ENCODE assay signal across 12 mouse cellular contexts in the genomic region with DNA sequence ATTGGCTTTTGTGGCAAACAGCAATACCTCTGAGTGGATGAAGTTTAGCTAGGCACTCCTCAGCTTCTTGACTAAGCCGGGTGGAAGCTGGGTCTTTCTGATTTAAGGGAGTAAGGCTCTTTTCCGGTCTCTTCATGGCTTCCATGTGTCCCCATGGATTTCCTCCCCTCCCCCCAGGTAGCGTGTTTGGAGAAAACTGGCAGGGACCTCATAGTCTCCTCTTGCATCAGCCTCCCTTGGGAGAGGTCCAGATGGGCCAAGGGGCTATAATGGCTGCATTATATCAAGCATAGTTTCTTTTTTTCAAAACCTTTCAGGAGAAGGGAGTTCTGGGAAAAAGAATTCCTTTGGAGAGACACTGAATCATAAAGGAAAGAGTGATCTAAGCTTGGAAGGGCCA. TPM values are rescaled to one million over a fixed set of nuclear protein-coding genes. Genes with fewer than 3 reads are reported as not detected.
DNase-seq lines count a peak whose midpoint lies in the region; ATAC-seq and TF ChIP-seq lines count a peak whose summit lies in the region.
"Had no signal": no experiment of that assay in that cellular context is flagged by ENCODE, and none has a peak within 500 bp of the region (broad histone marks: within the 10 kb centered on the region; RNA-seq: fewer than 3 reads in every experiment).

No protein-coding gene starts in this region.

- ATAC-seq in kidney, embryonic 14.5 days (ENCODE audit: low FRiP score, low TSS enrichment): no peak

- TF ChIP-seq EP300 in MEL (IDR thresholded peaks at IDR 0.05; ENCODE audit: low read depth in 1 of 2, low read length in 2 of 2): no peak

- intact Hi-C loops in left cerebral cortex, postnatal 14 days (cut with DNase I): no loop called here

- DNase-seq in kidney, adult 11 months: no peak
- no peak for DNase-seq in MEL (ENCODE audit: low read depth, low spot score)
- peak; percentile 71 for DNase-seq in kidney, postnatal 10 days
- DNase-seq in right cerebral cortex, postnatal 10 days (ENCODE audit: low spot score in 2 of 2): no peak
- DNase-seq in left cerebral cortex, postnatal 14 days (ENCODE audit: low spot score in 2 of 2): no peak
- DNase-seq: cerebellum, adult 9-11 months; midbrain, embryonic 14.5 days; right cerebral cortex, postnatal 4 days; thymus, postnatal 25 days had no signal

- 49% methylated on average over 3 of the region's 3 CpGs for WGBS in kidney, embryonic 14.5 days
- 72% methylated on average over 3 of the region's 3 CpGs for WGBS in bone marrow, adult 2 months

- peak overlapping the region; percentile 7; the same call in 1 of the 2 replicates for H3K27ac ChIP-seq in kidney, embryonic 14.5 days (ENCODE audit: low read depth, low read length)
- H3K27ac ChIP-seq in MEL (ENCODE audit: control insufficient read depth, low read depth, low read length): peak overlapping the region; percentile 32
- peak overlapping the region; percentile 40; the same call in 1 of the 2 replicates for H3K27ac ChIP-seq in bone marrow, adult 2 months (ENCODE audit: control insufficient read depth, insufficient read depth, low read depth, low read length, poor library complexity)

- TF ChIP-seq CTCF in MEL (IDR thresholded peaks at IDR 0.05 in 2 of 3, conservative IDR thresholded peaks at IDR 0.05 in 1 of 3; ENCODE audit: control insufficient read depth in 1 of 3, insufficient read depth in 1 of 3, low read depth in 2 of 3, low read length in 3 of 3, poor library complexity in 1 of 3, severe bottlenecking in 1 of 3): no peak
- no peak for TF ChIP-seq CTCF in bone marrow, adult 2 months (IDR thresholded peaks at IDR 0.05; ENCODE audit: control insufficient read depth, insufficient read depth, low read length)

- H3K4me2 ChIP-seq in kidney, embryonic 14.5 days (replicated peaks; ENCODE audit: low read depth, low read length): no peak overlapping the region

- no peaks in the 10 kb centered on the region for H3K9me3 ChIP-seq in kidney, embryonic 14.5 days (ENCODE audit: control insufficient read depth, low read length)
- no peaks in the 10 kb centered on the region for H3K9me3 ChIP-seq in MEL (replicated peaks; ENCODE audit: insufficient read depth, low read length)

- no peaks in the 10 kb centered on the region for H3K27me3 ChIP-seq in kidney, embryonic 14.5 days (ENCODE audit: control insufficient read depth, insufficient read depth, low read length)
- no peaks in the 10 kb centered on the region for H3K27me3 ChIP-seq in MEL (ENCODE audit: control insufficient read depth in 1 of 2, insufficient read depth in 2 of 2, low read length in 2 of 2)

- H3K79me2 ChIP-seq in MEL (ENCODE audit: control insufficient read depth, insufficient read depth, low read length, poor library complexity): no peaks in the 10 kb centered on the region

- no peak for TF ChIP-seq RAD21 in MEL (IDR thresholded peaks at IDR 0.05; ENCODE audit: low read depth, low read length)

- peaks cover 7% of the 10 kb centered on the region for H3K4me1 ChIP-seq in kidney, embryonic 14.5 days (ENCODE audit: control insufficient read depth, insufficient read depth, low read length)
- H3K4me1 ChIP-seq in MEL (ENCODE audit: control insufficient read depth in 1 of 2, insufficient read depth in 2 of 2, low read length in 2 of 2): peaks cover 45 to 53% of the 10 kb centered on the region in 2 experiments
- peaks cover 6% of the 10 kb centered on the region; the same call in 1 of the 2 replicates for H3K4me1 ChIP-seq in bone marrow, adult 2 months (ENCODE audit: control insufficient read depth, insufficient read depth, low read length)

- H3K9ac ChIP-seq in kidney, embryonic 14.5 days (ENCODE audit: low read depth, low read length): no peak overlapping the region
- H3K9ac ChIP-seq in MEL (ENCODE audit: control insufficient read depth, low read depth, low read length, poor library complexity, severe bottlenecking): no peak overlapping the region

- H3K4me3 ChIP-seq in kidney, embryonic 14.5 days (ENCODE audit: low read length): no peak overlapping the region
- no peak overlapping the region for H3K4me3 ChIP-seq in MEL (ENCODE audit: control insufficient read depth in 1 of 2, insufficient read depth in 1 of 2, low read depth in 2 of 2, low read length in 2 of 2)
- H3K4me3 ChIP-seq in bone marrow, adult 2 months (replicated peaks; ENCODE audit: control insufficient read depth, low read depth, low read length): no peak overlapping the region
- H3K4me3 ChIP-seq: erythroblast, embryonic 14.5 days had no signal

- no peak for TF ChIP-seq POLR2A in MEL (IDR thresholded peaks at IDR 0.05; ENCODE audit: control insufficient read depth in 1 of 2, insufficient read depth in 1 of 2, low read depth in 1 of 2, low read length in 2 of 2, poor library complexity in 1 of 2)
- TF ChIP-seq POLR2A in bone marrow, adult 2 months (IDR thresholded peaks at IDR 0.05; ENCODE audit: borderline replicate concordance, control insufficient read depth, low read depth, low read length): no peak

- no peaks in the 10 kb centered on the region for H3K36me3 ChIP-seq in kidney, embryonic 14.5 days (ENCODE audit: control insufficient read depth, insufficient read depth, low read length)
- H3K36me3 ChIP-seq in MEL (ENCODE audit: control insufficient read depth in 1 of 2, insufficient read depth in 2 of 2, low read length in 2 of 2): peaks cover 0 to 48% of the 10 kb centered on the region in 2 experiments; a peak in 2 of 4 replicates

TF ChIP-seq in MEL, 35 proteins besides CTCF, POLR2A, EP300 and RAD21:
- TF ChIP-seq MAZ (IDR thresholded peaks at IDR 0.05; ENCODE audit: low read depth, low read length) (0 out of 2 replicates have a peak, but pooled peaks have one; percentile 22), MAX (IDR thresholded peaks at IDR 0.05; ENCODE audit: low read length) (no peak)
TF ChIP-seq in MEL: peak in this region for 1.

RNA-seq across cellular contexts. Expression of a gene that starts 28.8 kb away (rescaled TPM):
- 7.6 and 14.7 TPM in 2 replicates for polyA plus RNA-seq in kidney, embryonic 14.5 days (2014; fragmentation: Nextera tagmentation; extraction: Ambion mirVana)
- total RNA-seq in MEL (2012; rRNA removed): 0.12 and 0.16 TPM in 2 replicates
- polyA plus RNA-seq in MEL (2012; ENCODE audit: insufficient read depth in 1 of 2, insufficient read length in 2 of 2, low read depth in 1 of 2, low replicate concordance in 2 of 2, missing spikeins in 1 of 2): under 1 TPM in 1 of 2 experiments, not detected in 1; 0.19 TPM
- 6.1 and 17.6 TPM in 2 replicates for polyA plus RNA-seq in bone marrow, adult 2 months (2011; ENCODE audit: insufficient read depth, insufficient read length, low replicate concordance, missing spikeins)
- 10 to 100 TPM; 29.0 to 32.3 TPM for total RNA-seq in left cerebral cortex, postnatal 14 days (2021)

RNA-seq across cellular contexts. Expression of a gene that starts 32.4 kb away (rescaled TPM):
- polyA plus RNA-seq in kidney, embryonic 14.5 days (2014; fragmentation: Nextera tagmentation; extraction: Ambion mirVana): 5.0 and 5.4 TPM in 2 replicates
- total RNA-seq in MEL (2012; rRNA removed): 3.9 and 6.8 TPM in 2 replicates
- polyA plus RNA-seq in MEL (2012; ENCODE audit: insufficient read depth in 1 of 2, insufficient read length in 2 of 2, low read depth in 1 of 2, low replicate concordance in 2 of 2, missing spikeins in 1 of 2): 1 to 10 TPM in 1 of 2 experiments, not detected in 1; 4.1 TPM
- 11.6 and 31.7 TPM in 2 replicates for polyA plus RNA-seq in bone marrow, adult 2 months (2011; ENCODE audit: insufficient read depth, insufficient read length, low replicate concordance, missing spikeins)
- total RNA-seq in left cerebral cortex, postnatal 14 days (2021): 1 to 10 TPM; 1.8 to 2.6 TPM
